Mouse (Mus musculus) adrenal gland (tissue): ENCODE measurements around the gene Vamp9.

Experiments used
- intact Hi-C: fragments of 180-260 bp; cut with DNase I; formaldehyde crosslinking; loops from one replicate; pipeline ENCODE4 v1.15.1; 2025

The Vamp9 gene

DNA sequence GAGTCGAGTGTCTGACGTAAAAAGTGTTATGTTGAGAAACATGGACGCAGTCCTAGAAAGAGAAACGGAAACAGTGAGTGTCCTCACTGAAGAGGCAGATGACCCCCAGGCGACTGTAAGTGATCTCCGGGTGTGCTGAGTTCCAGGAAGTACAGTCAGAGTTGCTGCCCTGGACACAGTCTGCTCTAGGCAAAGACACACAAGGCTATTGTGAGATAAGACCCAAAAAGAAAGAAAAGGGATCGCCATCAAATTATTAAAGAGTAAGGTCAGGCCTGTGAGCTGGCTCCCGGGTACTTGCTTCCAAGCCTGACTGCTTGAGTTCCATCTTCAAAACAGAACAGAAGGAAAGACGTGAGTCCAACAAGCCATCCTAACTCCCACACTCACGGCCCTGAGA is 35.2 kb downstream of the Vamp9 start:
- intact Hi-C loops = no loop called here

DNA sequence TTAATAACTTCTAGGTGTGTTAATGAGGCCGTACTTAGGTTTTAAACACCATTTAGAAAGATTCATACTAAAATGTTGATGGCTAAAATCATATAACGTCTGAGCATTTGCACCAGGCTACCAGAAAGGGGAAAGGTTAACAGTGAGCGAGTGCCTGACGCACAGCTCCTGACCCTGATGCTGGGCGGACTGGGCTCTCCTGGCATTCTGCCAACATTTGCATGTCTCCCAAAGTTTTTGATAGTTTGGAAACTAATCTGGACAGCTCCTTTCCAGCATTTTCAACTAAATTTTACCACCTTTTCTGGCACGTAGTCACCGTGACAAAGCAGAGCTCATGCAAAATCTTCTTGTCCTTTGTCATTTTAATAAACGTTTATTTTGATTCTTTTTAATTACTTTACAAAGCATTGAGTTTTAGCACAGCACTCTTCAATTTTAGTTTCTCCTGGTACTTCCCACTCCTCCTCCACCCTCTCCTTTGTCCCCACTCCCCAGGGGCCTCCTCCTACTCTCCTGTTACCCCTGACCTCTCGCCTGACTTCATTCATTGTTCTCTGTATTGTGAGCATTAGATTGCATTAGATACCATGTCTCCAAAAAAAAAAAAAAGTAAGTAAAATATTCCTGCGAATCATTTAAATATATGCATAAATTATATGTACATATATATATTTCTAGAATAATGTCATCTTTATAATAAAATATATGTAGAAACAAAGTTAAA is 35.9 kb downstream of the Vamp9 start:
- intact Hi-C loops = no loop called here

DNA sequence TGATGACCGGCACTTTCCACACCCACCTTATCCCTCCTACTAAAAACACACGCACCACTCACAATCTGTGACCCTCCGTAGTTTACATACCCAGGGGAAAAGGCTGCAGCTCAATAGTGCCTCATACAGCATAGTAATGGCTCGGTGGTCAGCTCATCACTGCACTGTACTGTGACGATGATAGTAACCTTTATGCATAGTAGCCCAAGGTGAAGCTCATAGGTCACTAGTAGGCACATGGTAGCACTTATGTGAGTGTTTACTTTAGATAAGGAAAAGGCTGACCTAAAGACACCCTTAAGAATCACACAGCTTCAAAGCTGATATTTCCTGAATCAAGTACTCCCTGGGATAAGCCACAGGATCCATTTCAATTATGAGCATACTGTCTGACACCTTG is 46.5 kb downstream of the Vamp9 start:
- intact Hi-C loops = no loop called here

GRCm38 (mm10) chr5:99953883-99954282 is 47.8 kb downstream of the Vamp9 start:
- intact Hi-C loops = no loop called here

GRCm38 (mm10) chr5:99958666-99959065 is 52.6 kb downstream of the Vamp9 start:
- intact Hi-C loops = no loop called here

- intact Hi-C loops = no loop called here
These were observed 53.3 kb downstream of the Vamp9 start for GRCm38 (mm10) chr5:99959236-99959936.

GRCm38 (mm10) chr5:99959960-99960359 is 53.9 kb downstream of the Vamp9 start:
- intact Hi-C loops = no loop called here

GRCm38 (mm10) chr5:99973941-99974340 is 67.9 kb downstream of the Vamp9 start:
- intact Hi-C loops = no loop called here

- intact Hi-C loops = no loop called here
These were observed 69.0 kb downstream of the Vamp9 start for GRCm38 (mm10) chr5:99975061-99975460.

GRCm38 (mm10) chr5:99975776-99976175 is 69.7 kb downstream of the Vamp9 start:
- intact Hi-C loops = no loop called here

GRCm38 (mm10) chr5:99976334-99976955 is 70.4 kb downstream of the Vamp9 start:
- intact Hi-C loops = no loop called here

GRCm38 (mm10) chr5:99977516-99978301 is 71.7 kb downstream of the Vamp9 start:
- intact Hi-C loops = no loop called here

GRCm38 (mm10) chr5:99978699-99979442 is 72.8 kb downstream of the Vamp9 start, which contains the start of the genes Hnrnpd and 4930524J08Rik:
Gene Hnrnpd, minus strand, starts transcription at chr5:99978938.
Gene 4930524J08Rik, plus strand, starts transcription at chr5:99979061.
- intact Hi-C loops = loop anchor here (1.0 kb wide), 1 partner anchor 60 kb away; the partner anchor contains the start of genes Enoph1 and Hnrnpdl

- intact Hi-C loops = no loop called here
These were observed 77.5 kb downstream of the Vamp9 start for GRCm38 (mm10) chr5:99983452-99984061.

GRCm38 (mm10) chr5:99994166-99994565 is 88.1 kb downstream of the Vamp9 start:
- intact Hi-C loops = no loop called here

DNA sequence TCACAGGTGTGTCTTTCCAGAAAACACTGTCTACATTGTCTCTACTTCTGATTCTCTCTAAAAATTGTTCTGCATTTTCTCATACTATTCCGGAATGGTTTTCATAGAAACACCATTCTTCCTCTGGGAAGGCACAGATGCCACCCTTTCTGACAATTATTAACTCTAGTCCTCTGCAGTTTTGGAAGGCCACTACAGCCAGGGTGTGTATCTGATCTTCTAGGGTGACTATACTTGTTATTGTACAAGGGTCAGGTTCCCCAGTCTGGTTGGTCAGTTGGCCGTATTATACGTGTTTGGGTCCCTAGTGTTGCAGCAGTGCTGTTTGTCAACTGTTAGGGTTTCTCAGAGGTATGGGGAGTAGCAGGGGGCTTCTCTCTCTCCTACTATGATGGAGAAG is 88.6 kb downstream of the Vamp9 start:
- intact Hi-C loops = no loop called here

DNA sequence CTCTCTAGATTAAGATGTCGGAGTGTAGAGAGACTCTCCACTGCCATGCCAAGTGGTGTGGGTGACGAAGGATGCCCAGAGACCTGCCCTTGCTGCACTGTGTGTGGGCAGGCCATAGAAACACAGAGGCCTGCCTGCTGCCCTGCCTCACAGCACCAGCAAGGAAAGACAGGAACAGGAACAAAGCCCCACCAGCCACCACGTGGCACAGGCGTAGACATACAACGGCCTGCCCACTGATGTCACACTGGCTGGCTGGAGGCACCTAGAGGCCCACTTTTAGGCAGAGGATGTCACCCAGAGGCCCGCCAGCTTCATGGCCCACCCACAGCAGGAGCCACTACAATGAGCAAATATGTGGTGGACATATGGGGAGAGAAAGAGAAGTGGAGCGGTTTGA is 94.0 kb downstream of the Vamp9 start:
- intact Hi-C loops = no loop called here

- intact Hi-C loops = no loop called here
These were observed 94.4 kb downstream of the Vamp9 start for GRCm38 (mm10) chr5:100000500-100000899.
